Mouse (Mus musculus) erythroblast, embryonic 14.5 days (primary cell): ENCODE measurements around the gene Drg1.
"Not testable (repeated sequence)": the region's sequence is repeated elsewhere in the genome, so short reads cannot be mapped to it uniquely, and the experiment has no call there.

Experiments used
- GATA1 ChIP-seq: IDR thresholded peaks from 2 replicates; pipeline ENCODE4 v1.6.1; 2012; ENCODE audit warnings: low read length, inconsistent platforms, mixed read lengths
- TAL1 ChIP-seq: IDR thresholded peaks from 3 replicates; pipeline ENCODE4 v1.6.1; 2012; ENCODE audit warnings: low read length, inconsistent platforms, mixed read lengths

DNA sequence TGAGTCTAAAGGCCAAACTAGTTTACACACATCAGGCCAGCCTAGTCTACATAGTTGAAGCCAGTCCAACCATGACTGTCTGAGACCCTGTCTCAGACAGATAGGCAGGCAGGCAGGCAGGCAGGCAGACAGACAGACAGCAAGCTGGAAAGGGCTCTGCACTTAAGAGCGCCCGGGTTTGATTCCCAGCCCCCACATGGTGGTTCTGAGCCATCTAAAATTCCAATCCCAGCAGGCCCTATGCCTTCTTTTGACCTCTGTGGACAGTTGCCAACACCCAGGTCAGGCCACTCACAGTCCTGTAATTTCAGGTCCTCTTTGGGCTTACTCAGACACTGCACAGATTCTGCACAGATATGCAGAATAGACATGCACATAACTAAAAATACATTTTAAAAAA lies 119.4 kb downstream of the Drg1 start:
- TF ChIP-seq GATA1, TAL1: not testable (repeated sequence)
